Mouse (Mus musculus) adrenal gland, adult (tissue): ENCODE results near the gene Atp1a1.

Experiments
- DNase-seq, 2 experiments: peaks; one replicate each; pipeline ENCODE4 v3.0.0; 2022 to 2023; ENCODE audit warnings: low spot score in 1 of 2; ENCODE audit not compliant: inconsistent age in 2 of 2

Atp1a1 gene

DNA sequence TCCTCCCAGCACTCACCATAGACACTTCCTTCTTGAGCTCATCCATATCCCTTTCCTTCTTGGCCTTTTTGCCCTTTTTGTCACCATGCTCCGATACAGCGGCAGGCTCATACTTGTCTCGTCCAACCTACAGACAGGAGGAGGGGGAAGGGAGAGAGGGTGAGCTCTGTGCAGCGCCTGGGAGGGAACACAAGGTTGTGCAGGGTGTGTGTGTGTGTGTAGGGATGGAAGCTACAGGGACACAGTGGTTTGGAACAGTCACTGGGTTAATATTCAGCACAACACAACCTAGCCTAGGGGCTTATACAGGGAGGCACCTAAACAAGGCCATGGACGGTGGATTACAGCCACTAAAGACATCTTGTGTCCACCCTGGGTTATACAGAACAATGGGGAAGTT lies 9.5 kb downstream of the Atp1a1 start:
- DNase-seq: no peak

GRCm38 (mm10) chr3:101593266-101593651 lies 11.2 kb downstream of the Atp1a1 start:
- DNase-seq: no peak

- DNase-seq: no peak
Observed at GRCm38 (mm10) chr3:101592281-101593265, 11.9 kb downstream of the Atp1a1 start.

- DNase-seq: no peak
Observed at GRCm38 (mm10) chr3:101590380-101590779, 14.1 kb downstream of the Atp1a1 start.

- DNase-seq: no peak
Observed at GRCm38 (mm10) chr3:101588299-101588698, 16.2 kb downstream of the Atp1a1 start.

DNA sequence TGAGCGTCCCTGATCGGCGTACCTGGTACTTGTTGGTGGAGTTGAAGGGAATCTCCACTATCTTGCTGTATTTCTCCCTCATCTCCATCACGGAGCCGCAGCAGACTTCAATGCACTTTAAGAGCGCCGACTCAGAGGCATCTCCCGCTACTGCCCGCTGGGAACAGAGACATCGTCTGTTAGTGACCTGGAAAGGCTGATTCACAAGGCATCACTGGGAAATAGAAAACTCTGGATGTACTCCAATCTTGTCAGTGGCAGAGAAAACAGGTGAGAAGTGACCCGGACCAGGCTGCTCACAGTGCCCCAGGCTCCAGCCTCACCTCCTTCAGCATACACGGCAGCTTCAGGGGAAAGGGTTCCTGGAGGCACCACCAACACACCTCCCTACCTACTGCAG lies 17.7 kb downstream of the Atp1a1 start:
- no peak for DNase-seq

GRCm38 (mm10) chr3:101578072-101578471 lies 26.4 kb downstream of the Atp1a1 start:
- DNase-seq: peak in 1 of 2 experiments; percentile 65

- peak; percentile 54 to 73 for DNase-seq
Observed at GRCm38 (mm10) chr3:101577361-101577760, 27.1 kb downstream of the Atp1a1 start.

DNA sequence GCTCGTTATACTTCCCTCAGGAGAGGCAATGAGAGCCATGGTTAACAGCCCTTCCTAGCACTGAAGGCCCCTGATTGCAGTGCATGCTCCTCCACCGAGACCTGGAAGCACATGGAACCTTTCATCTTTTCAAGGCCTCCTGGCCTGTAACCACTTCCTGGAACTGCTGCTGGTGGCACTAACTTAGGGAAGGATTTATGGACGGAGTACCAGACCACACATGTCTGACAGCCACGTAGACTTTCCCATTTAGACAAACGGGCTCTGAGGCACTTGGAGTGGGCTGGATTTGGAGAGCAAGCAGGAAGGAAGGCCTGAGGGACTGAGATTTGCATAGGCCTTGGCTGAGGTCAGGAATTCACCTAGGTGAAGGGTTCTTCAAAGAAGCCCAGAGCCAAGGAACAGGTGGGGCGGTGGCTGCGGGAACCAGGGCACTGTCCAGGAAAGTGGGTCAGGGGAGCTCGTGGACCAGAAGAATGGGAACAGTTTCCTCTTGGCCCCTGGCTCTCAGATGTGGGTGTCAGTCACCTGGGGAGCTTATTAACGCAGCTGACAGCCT lies 28.9 kb downstream of the Atp1a1 start:
- DNase-seq: peak; percentile 48 to 80

GRCm38 (mm10) chr3:101574463-101575193 lies 29.9 kb downstream of the Atp1a1 start:
- peak in 1 of 2 experiments; percentile 76 for DNase-seq

DNA sequence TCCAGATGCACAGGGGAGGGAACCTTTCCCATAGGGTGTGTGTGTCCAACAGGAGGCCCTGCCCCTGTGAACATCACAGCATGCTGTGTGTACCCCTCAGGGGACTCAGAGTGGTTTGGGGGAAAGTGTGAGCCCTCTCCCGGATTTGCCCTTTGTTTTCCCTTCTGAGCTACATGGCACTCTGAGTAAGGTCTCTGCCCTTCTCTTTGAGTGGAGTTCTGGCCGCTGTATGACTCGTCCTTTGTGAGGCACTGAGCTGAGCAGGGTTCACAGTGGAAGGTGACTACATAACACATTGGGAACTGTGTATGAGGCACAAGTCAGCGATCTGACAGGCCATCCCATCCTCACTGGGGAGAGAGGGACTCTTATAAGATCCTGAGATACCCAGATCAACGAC lies 31.5 kb downstream of the Atp1a1 start:
- peak in 1 of 2 experiments; percentile 72 for DNase-seq

- peak in 1 of 2 experiments; percentile 52 for DNase-seq
Observed at GRCm38 (mm10) chr3:101572174-101572626, 32.3 kb downstream of the Atp1a1 start.

DNA sequence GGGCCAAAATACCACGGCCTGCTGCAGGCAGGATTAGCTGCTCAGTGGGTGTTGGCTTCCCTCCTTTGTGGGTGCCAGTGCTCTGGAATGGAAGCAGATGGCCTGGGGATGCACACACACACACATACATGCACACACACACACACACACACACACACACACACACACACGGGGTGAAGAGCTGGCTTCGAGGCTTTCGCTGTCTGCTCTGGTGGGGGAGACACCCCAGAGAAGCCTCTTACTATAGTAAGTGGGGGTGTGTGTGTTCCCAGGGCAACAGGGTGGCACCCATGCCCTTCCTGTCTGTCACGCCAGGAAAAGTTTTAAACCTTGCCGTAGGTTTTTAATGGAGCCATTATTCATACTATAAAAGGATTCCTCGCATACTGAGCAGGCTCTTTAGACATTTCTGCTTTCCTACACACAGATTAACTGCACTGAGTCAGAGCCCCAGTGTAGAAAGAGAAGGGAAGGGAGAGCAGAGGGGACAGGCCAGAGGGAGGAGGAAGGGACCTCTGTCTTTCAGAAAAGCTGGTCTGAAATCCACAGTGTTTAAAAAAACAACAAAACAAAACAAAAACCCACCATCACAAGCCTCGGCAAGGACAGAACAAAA lies 32.9 kb downstream of the Atp1a1 start:
- peak in 1 of 2 experiments; percentile 77 for DNase-seq

- DNase-seq: peak in 1 of 2 experiments; percentile 39
Observed at GRCm38 (mm10) chr3:101570747-101571514, 33.6 kb downstream of the Atp1a1 start.

DNA sequence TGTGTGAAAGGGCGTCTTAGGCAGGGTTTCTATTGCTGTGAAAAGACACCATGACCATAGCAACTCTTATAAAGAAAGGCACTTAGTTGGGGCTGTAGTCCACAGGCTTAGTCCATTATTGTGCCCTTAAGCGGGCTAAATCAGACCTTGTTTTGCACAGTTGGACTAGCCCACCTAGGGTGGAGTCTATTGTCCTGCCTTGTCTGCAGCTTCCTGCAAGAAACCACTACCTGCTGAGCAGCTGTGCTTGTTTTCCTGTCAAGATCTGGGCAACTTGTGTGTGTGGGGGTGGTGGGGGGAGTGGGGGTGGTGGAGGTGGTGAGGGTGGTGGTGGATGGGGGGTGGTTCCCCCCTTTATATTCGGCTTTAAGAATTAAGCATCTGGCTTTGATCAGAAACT lies 34.2 kb downstream of the Atp1a1 start:
- no peak for DNase-seq

- DNase-seq: no peak
Observed at GRCm38 (mm10) chr3:101568627-101569026, 35.9 kb downstream of the Atp1a1 start.

- no peak for DNase-seq
Observed at GRCm38 (mm10) chr3:101564011-101564410, 40.5 kb downstream of the Atp1a1 start.

GRCm38 (mm10) chr3:101562510-101563209 lies 41.8 kb downstream of the Atp1a1 start:
- DNase-seq: peak; percentile 54 to 75

DNA sequence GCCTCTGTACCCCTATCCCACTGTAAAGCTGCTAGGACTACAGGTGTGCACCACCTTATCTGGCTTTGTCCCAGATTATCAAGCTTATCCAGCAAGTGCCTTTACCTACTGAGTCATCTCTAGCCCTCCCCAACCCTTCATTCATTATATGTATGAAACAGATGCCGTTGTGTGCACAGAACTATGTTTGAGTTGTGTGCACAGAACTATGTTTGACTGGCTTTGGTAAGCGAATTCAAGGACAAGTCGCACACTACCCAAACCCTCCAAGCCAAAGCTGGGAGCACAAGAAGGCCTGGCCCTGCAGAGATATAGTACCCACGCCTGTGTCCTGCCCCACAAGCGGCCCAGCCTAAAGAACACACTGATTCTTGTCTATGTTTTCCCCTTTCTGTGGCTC lies 42.5 kb downstream of the Atp1a1 start:
- DNase-seq: no peak
